Mouse (Mus musculus) lung, postnatal 0 days (tissue): ENCODE data around the gene Rnf150. TPM values are rescaled to one million over a fixed set of nuclear protein-coding genes. Genes with fewer than 3 reads are reported as not detected.
A peak's percentile ranks its signal among the peaks of the same experiment; 100 is the strongest.

Experiments
- ATAC-seq: fragments of 200-750 bp; cut with Nextera tagmentation; 2 replicates; pipeline ENCODE4 v1.8.0; 2017; ENCODE audit warnings: moderate library complexity
- DNase-seq: peaks from one replicate; pipeline ENCODE4 v3.0.0-alpha.2; 2016; ENCODE audit warnings: low spot score
- H3K27ac ChIP-seq: fragments of 300-500 bp; sonication (generic); 2 replicates; pipeline ENCODE4 v1.5.1; 2014; ENCODE audit warnings: antibody characterized with exemption, mild to moderate bottlenecking, low read length, mixed read lengths
- H3K27me3 ChIP-seq: fragments of 300-500 bp; sonication (generic); replicated peaks from 2 replicates; pipeline ENCODE4 v1.6.1; 2014; ENCODE audit warnings: low read length, mixed read lengths; ENCODE audit not compliant: insufficient read depth
- H3K36me3 ChIP-seq: fragments of 300-500 bp; sonication (generic); 2 replicates; pipeline ENCODE4 v1.6.1; 2014; ENCODE audit warnings: low read length, mixed read lengths; ENCODE audit not compliant: insufficient read depth
- H3K4me1 ChIP-seq: fragments of 300-500 bp; sonication (generic); 2 replicates; pipeline ENCODE4 v1.6.1; 2014; ENCODE audit warnings: antibody characterized with exemption, low read depth, low read length, mixed read lengths; ENCODE audit not compliant: insufficient read depth
- H3K4me2 ChIP-seq: fragments of 300-500 bp; sonication (generic); replicated peaks from 2 replicates; pipeline ENCODE4 v1.6.1; 2014; ENCODE audit warnings: low read depth, mild to moderate bottlenecking, low read length, moderate library complexity, mixed read lengths
- H3K4me3 ChIP-seq: fragments of 300-500 bp; sonication (generic); 2 replicates; pipeline ENCODE4 v1.5.1; 2014; ENCODE audit warnings: low read depth, low read length
- H3K9ac ChIP-seq: fragments of 300-500 bp; sonication (generic); replicated peaks from 2 replicates; pipeline ENCODE4 v1.6.1; 2014; ENCODE audit warnings: low read depth, mild to moderate bottlenecking
- H3K9me3 ChIP-seq: fragments of 300-500 bp; sonication (generic); 2 replicates; pipeline ENCODE4 v1.6.1; 2016; ENCODE audit warnings: low read length, mixed read lengths
- CTCF ChIP-seq: IDR thresholded peaks from 2 replicates; pipeline ENCODE4 v1.5.1; 2016; ENCODE audit warnings: antibody characterized with exemption, mild to moderate bottlenecking
- EP300 ChIP-seq: IDR thresholded peaks from 2 replicates; pipeline ENCODE4 v1.6.1; 2016; ENCODE audit warnings: antibody characterized with exemption, mild to moderate bottlenecking, control low read depth
- WGBS: fragments of 180-500 bp; shearing (Covaris S2); extraction: QIAGEN DNeasy Blood & Tissue Kit; methylation state at CpG from one replicate; pipeline ENCODE4 v1.1.7; 2014; 5-methylcytosine and 5-hydroxymethylcytosine counted together
- polyA plus RNA-seq: library from polyadenylated mRNA; unstranded; fragments of >200 nt; fragmentation: Nextera tagmentation; extraction: Ambion mirVana; gene quantifications from 2 replicates; pipeline ENCODE4 v1.2.1, GENCODE M21; 2015

The Rnf150 gene
- polyA plus RNA-seq, 1 experiment from 2014 or later, result 1.7 TPM

- WGBS, result 30% methylated on average over 1 of the region's 1 CpGs
- Histone ChIP-seq H3K9me3 (no peaks in the 10 kb centered on the region), H3K4me3 (no peak overlapping the region), H3K27me3 (no peaks in the 10 kb centered on the region), H3K36me3 (no peaks in the 10 kb centered on the region), H3K27ac (no peak overlapping the region), H3K4me1 (0 out of 2 replicates have a peak, but pooled peaks cover 2% of the 10 kb centered on the region), H3K9ac (no peak overlapping the region), H3K4me2 (no peak overlapping the region)
- peak; percentile 37 for TF ChIP-seq CTCF
- no peak for TF ChIP-seq EP300
- no peak for DNase-seq
- no peak for ATAC-seq
These were observed 18.7 kb upstream of the Rnf150 start for GRCm38 (mm10) chr8:82844413-82844812.

- WGBS, result 62% methylated on average over 2 of the region's 2 CpGs
- no peak for DNase-seq
- no peak overlapping the region for H3K9ac ChIP-seq
- H3K4me2 ChIP-seq, result no peak overlapping the region
- H3K9me3 ChIP-seq, result no peaks in the 10 kb centered on the region
- no peak for ATAC-seq
- H3K36me3 ChIP-seq, result no peaks in the 10 kb centered on the region
- H3K27me3 ChIP-seq, result no peaks in the 10 kb centered on the region
- no peak overlapping the region for H3K27ac ChIP-seq
- TF ChIP-seq EP300 (no peak), CTCF (no peak)
- no peak overlapping the region for H3K4me3 ChIP-seq
- 0 out of 2 replicates have a peak, but pooled peaks cover 2% of the 10 kb centered on the region for H3K4me1 ChIP-seq
These were observed 17.1 kb upstream of the Rnf150 start for GRCm38 (mm10) chr8:82846098-82846497.

GRCm38 (mm10) chr8:82846730-82847129 is 16.4 kb upstream of the Rnf150 start:
- ATAC-seq, result no peak
- H3K27me3 ChIP-seq, result no peaks in the 10 kb centered on the region
- H3K9ac ChIP-seq, result no peak overlapping the region
- H3K36me3 ChIP-seq, result no peaks in the 10 kb centered on the region
- 0 out of 2 replicates have a peak, but pooled peaks cover 2% of the 10 kb centered on the region for H3K4me1 ChIP-seq
- H3K4me3 ChIP-seq, result no peak overlapping the region
- no peak overlapping the region for H3K4me2 ChIP-seq
- no peak for TF ChIP-seq EP300
- TF ChIP-seq CTCF, result no peak
- DNase-seq, result no peak
- no peak overlapping the region for H3K27ac ChIP-seq
- H3K9me3 ChIP-seq, result no peaks in the 10 kb centered on the region
- 47% methylated on average over 4 of the region's 4 CpGs for WGBS

- H3K9ac ChIP-seq, result no peak overlapping the region
- H3K4me3 ChIP-seq, result no peak overlapping the region
- ATAC-seq, result no peak
- no peak overlapping the region for H3K27ac ChIP-seq
- 56% methylated on average over 9 of the region's 9 CpGs for WGBS
- H3K4me1 ChIP-seq, result no peaks in the 10 kb centered on the region
- H3K36me3 ChIP-seq, result no peaks in the 10 kb centered on the region
- H3K27me3 ChIP-seq, result no peaks in the 10 kb centered on the region
- DNase-seq, result peak; percentile 44
- no peaks in the 10 kb centered on the region for H3K9me3 ChIP-seq
- TF ChIP-seq CTCF (no peak), EP300 (no peak)
- H3K4me2 ChIP-seq, result no peak overlapping the region
These were observed 4.4 kb upstream of the Rnf150 start for GRCm38 (mm10) chr8:82858541-82859342.

GRCm38 (mm10) chr8:82859343-82859620 is 3.9 kb upstream of the Rnf150 start:
- ATAC-seq (no peak), DNase-seq (no peak)
- Histone ChIP-seq H3K9ac (no peak overlapping the region), H3K36me3 (no peaks in the 10 kb centered on the region), H3K4me3 (no peak overlapping the region), H3K9me3 (no peaks in the 10 kb centered on the region), H3K27me3 (no peaks in the 10 kb centered on the region), H3K4me1 (peaks cover 1% of the 10 kb centered on the region; the same call in 1 of the 2 replicates), H3K4me2 (no peak overlapping the region), H3K27ac (no peak overlapping the region)
- WGBS, result 51% methylated on average over 2 of the region's 2 CpGs
- no peak for TF ChIP-seq EP300
- TF ChIP-seq CTCF, result no peak

GRCm38 (mm10) chr8:82863745-82864520 is 777 bp downstream of the Rnf150 start:
- ATAC-seq (peak; percentile 80), DNase-seq (peak; percentile 66)
- H3K27me3 ChIP-seq, result no peaks in the 10 kb centered on the region
- peaks cover 4% of the 10 kb centered on the region; the same call in 1 of the 2 replicates for H3K4me1 ChIP-seq
- H3K9me3 ChIP-seq, result no peaks in the 10 kb centered on the region
- WGBS, result 2% methylated on average over 74 of the region's 80 CpGs
- peak overlapping the region; percentile 65 for H3K9ac ChIP-seq
- H3K4me2 ChIP-seq, result peak overlapping the region; percentile 91
- no peak for TF ChIP-seq EP300
- TF ChIP-seq CTCF, result peak; percentile 6; the same call in 1 of the 2 replicates
- peak overlapping the region; percentile 73 for H3K27ac ChIP-seq
- H3K36me3 ChIP-seq, result no peaks in the 10 kb centered on the region
- H3K4me3 ChIP-seq, result peak overlapping the region; percentile 80
